Mouse (Mus musculus): Measurements from ENCODE around the gene Gm8050. TPM values are rescaled to one million over a fixed set of nuclear protein-coding genes. Genes with fewer than 3 reads are reported as not detected.

Gene Gm8050
- not detected for polyA plus RNA-seq (2014; fragmentation: Illumina TruSeq; extraction: RNeasy Lipid Tissue Mini Kit (QIAGEN cat#74804); ENCODE audit: low read depth, low replicate concordance)

DNA sequence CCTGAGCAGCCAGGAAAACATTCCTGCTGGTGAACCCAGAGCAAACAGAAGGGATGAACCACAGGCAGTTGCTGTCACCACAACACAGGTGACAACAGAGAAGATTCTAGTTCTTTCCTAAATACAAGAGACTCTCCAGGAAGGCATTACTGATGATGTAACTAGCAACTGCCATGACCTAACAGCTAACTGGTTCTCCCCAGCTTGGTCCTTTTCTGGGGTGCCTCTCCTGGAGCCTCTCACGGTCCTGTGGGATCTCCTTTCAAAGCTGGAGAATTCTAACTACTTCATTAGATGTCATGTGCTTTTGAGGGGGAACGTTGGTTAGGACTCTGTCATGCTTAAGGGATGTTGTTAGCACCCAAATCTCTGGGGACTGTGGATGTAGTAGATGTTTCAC is at the start of gene Gm8050:
TSS of gene Gm8050 (minus strand) at position 101 of the 400 bp plus-strand sequence.

DNA sequence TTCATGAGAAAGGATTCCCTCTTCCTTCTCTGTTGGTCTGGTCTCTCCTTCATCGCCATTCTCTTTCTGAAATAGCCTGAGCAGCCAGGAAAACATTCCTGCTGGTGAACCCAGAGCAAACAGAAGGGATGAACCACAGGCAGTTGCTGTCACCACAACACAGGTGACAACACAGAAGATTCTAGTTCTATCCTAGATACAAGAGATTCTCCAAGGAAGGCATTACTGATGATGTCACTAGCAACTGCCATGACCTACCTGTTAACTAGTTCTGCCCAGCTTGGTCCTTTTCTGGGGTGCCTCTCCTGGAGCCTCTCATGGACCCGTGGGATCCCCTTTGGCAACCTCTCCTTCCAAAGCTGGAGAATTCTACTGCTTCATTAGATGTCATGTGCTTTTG is 22.2 kb upstream of the Gm8050 start, which contains the start of gene Gm3636:
TSS of gene Gm3636 (minus strand) at position 101 of the 400 bp plus-strand sequence.

DNA sequence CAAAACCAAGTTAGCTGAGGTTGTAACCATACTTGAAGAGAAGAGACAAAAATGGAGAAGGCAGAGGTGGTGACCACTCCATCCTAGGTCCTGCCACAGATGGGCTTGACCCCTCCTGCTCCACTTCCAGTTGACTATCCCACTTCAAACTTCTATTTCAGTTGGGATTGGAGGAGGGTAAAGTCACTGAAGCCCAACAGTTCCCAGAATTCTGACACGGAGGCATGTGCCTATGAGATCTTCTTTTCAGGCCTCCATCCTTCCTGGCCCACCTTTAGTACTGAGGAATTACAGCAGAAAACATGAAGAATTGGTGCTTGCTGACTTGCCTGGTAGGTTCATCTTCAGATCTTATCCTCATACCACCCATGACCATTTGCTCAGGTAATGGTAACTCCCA is 36.0 kb downstream of the Gm8050 start, which contains the start of gene Gm10251:
TSS of gene Gm10251 (minus strand) at position 101 of the 400 bp plus-strand sequence.

Other genes starting within 250 kb of the Gm8050 start
- not detected for gene Gm8356, start 183.0 kb downstream of the Gm8050 start, polyA plus RNA-seq (2014; fragmentation: Illumina TruSeq; extraction: RNeasy Lipid Tissue Mini Kit (QIAGEN cat#74804); ENCODE audit: low read depth, low replicate concordance)
- 0.28 TPM for gene Gm3629, start 129.6 kb downstream of the Gm8050 start, polyA plus RNA-seq (2014; fragmentation: Illumina TruSeq; extraction: RNeasy Lipid Tissue Mini Kit (QIAGEN cat#74804); ENCODE audit: low read depth, low replicate concordance)
- gene Gm3460, start 97.8 kb downstream of the Gm8050 start, polyA plus RNA-seq (2014; fragmentation: Illumina TruSeq; extraction: RNeasy Lipid Tissue Mini Kit (QIAGEN cat#74804); ENCODE audit: low read depth, low replicate concordance): not detected
- gene Gm10251, start 36.1 kb downstream of the Gm8050 start, polyA plus RNA-seq (2014; fragmentation: Illumina TruSeq; extraction: RNeasy Lipid Tissue Mini Kit (QIAGEN cat#74804); ENCODE audit: low read depth, low replicate concordance): not detected
- gene Gm3636, start 22.1 kb upstream of the Gm8050 start, polyA plus RNA-seq (2014; fragmentation: Illumina TruSeq; extraction: RNeasy Lipid Tissue Mini Kit (QIAGEN cat#74804); ENCODE audit: low read depth, low replicate concordance): 7.3 TPM
- gene Gm8362, start 54.2 kb upstream of the Gm8050 start, polyA plus RNA-seq (2014; fragmentation: Illumina TruSeq; extraction: RNeasy Lipid Tissue Mini Kit (QIAGEN cat#74804); ENCODE audit: low read depth, low replicate concordance): not detected
- not detected for gene Gm3642, start 120.1 kb upstream of the Gm8050 start, polyA plus RNA-seq (2014; fragmentation: Illumina TruSeq; extraction: RNeasy Lipid Tissue Mini Kit (QIAGEN cat#74804); ENCODE audit: low read depth, low replicate concordance)
- gene Gm3667, start 169.7 kb upstream of the Gm8050 start, polyA plus RNA-seq (2014; fragmentation: Illumina TruSeq; extraction: RNeasy Lipid Tissue Mini Kit (QIAGEN cat#74804); ENCODE audit: low read depth, low replicate concordance): 0.38 TPM

Measured in sigmoid colon, adult 10 weeks (tissue).